Mouse (Mus musculus) left cerebral cortex, adult 8-10 months (tissue): Measurements from ENCODE around the gene Add1. TPM values are rescaled to one million over a fixed set of nuclear protein-coding genes. Genes with fewer than 3 reads are reported as not detected.

ENCODE experiments used
- DNase-seq, 2 experiments: peaks; one replicate each; pipeline ENCODE4 v3.0.0; 2022; ENCODE audit warnings: low spot score in 2 of 2
- total RNA-seq, 4 experiments: library from RNA; stranded (reverse); gene quantifications; 2 replicates each; pipeline ENCODE4 v1.2.4; 2022

Gene Add1
- total RNA-seq, 4 experiments from 2014 or later = 396 to 434 (median 416) TPM

GRCm38 (mm10) chr5:34607100-34607880, 33.8 kb downstream of the Add1 start:
- no peak for DNase-seq

DNA sequence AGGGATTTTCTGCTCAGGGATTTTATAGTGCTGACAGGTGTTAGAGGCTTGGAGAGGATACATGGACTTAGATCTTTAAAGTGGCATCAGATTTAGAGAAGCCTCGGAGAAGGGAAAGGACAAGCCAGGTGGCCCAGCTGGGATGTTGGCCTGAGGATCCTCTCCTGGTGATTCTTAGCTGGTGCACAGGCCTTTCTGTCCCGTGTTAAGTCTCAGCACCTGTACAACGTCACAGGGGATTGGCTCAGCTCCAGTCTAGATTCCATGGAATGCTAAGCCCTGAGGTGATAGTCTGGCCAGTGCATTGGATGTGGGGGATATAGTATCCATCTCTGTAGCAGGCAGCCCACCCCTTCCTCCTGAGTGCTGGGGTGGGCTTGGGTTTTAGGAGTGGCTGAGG, 34.8 kb downstream of the Add1 start:
- no peak for DNase-seq

DNA sequence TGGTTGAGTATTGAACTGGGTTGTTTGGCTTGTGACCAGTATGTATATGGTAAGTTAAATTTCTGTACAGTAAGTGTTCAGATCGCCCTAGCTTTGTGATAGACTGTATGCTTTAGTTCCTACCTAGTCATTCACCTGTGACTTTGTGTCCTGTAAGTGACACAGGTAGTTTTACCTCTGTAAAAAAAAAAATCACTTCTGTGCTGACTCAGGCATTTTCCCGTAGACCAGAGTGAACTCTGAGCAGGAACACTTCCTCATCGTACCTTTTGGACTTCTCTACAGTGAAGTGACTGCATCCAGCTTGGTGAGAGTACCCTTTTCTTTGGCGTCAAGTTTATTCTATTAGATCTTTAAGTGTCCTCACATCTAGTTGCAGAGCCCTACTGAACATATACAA, 36.5 kb downstream of the Add1 start:
- DNase-seq = no peak

GRCm38 (mm10) chr5:34632996-34633395, 59.5 kb downstream of the Add1 start:
- no peak for DNase-seq

GRCm38 (mm10) chr5:34633641-34634040, 60.2 kb downstream of the Add1 start:
- DNase-seq = no peak

GRCm38 (mm10) chr5:34634746-34635400, 61.4 kb downstream of the Add1 start:
- DNase-seq = no peak

GRCm38 (mm10) chr5:34635665-34636192, 62.3 kb downstream of the Add1 start:
- DNase-seq = peak in 1 of 2 experiments; percentile 15

DNA sequence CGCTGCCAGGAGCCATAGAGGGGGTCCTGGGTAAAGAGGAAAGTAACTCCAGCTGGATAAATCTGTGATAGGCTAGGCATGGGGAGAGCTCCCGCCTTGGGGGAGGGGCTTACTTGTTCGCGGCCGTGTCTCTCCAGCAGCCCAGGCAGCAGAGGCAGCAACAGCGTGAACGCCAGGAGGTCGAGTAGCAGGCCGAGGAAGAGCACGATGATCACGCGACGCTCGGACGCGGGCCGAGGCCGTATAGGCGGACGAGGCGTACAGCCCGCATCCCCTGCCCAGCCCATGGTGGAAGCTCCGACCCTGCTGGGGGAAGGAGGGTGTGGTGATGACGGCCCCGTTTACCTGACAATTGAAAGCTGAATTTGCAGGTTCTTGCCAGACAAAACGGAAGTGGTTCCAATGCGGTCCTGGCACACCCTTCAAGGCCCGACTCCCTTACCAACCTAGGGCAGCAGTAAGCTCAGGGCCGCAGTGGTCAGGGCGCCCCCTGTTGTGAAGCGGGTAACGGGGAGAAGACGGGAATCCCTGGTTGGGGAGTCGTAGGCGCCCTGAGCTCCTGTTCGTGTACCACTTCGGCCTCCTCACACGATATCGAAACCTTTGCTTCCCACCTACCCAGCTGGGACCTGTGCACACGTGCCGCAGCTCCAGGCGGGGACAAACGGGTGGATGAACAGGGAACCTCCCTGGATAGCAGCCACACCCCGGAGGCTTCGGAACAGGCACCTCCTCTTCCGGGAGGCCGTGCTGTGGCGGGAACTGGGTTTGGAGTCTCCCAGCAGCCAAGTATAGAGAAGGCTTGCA, 63.2 kb downstream of the Add1 start, which contains the start of gene Mfsd10:
Mfsd10 (minus strand) TSS at position 732 of the 807 bp plus-strand sequence.
- peak; percentile 56 to 83 for DNase-seq

- DNase-seq = no peak
Observed at GRCm38 (mm10) chr5:34637591-34638156, 64.2 kb downstream of the Add1 start.

- DNase-seq = no peak
Observed at GRCm38 (mm10) chr5:34641991-34642390, 68.5 kb downstream of the Add1 start.

DNA sequence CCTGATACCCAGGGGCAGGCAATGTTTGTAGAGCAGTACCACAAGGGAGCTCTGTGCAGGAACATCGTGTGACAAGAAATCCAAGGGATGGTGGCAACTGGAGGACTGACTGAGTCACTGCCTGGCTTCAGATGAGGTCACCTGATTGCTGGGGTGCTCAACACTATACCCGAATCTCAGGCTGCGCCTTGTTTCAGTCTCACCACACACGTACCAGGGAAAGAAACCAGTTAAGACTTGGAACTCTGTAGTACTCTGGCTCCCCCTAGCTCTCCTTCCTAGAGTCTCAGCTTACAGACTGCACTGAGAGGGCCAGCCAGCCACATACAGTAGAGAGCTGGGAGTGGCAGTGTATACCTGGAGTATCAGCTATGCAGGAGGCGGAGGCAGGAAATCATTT, 69.5 kb downstream of the Add1 start:
- peak; percentile 13 to 64 for DNase-seq

DNA sequence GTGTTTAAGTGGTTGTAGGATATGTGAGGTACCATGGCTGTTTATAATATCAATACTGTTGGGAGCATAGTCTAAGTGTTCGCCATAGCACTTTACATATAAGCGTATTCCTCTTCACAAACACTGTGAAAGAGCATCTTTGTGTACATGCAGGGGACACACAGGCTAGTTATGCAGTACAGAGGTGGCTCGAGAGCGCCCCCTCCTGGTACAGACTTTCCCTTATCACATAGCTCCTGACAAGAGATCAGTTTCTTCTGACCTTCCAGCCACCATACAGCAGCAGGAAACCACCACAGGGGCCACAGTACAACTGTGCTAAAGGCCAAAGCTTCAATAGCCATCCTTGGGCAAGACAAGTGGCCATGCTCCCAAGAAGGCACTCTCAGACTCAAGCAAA, 74.1 kb downstream of the Add1 start:
- peak in 1 of 2 experiments; percentile 40 for DNase-seq

DNA sequence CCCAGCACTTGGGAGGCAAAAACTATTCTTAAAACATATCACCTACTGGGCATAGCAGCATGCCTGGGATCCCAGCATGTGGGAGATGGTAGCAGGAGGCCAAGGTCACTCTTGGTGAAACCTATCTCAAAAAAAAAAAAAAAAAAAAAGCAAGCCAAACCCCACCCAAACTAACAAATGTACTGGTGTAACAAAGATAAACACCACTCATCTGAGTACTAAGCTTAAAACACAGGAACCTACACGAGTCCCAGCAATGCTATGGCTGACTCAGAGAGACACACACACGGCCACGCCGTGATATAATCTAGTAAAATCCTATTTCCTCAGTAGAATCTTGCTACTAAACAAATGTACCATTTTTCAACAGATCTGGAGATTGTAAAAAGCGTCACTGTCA, 79.5 kb downstream of the Add1 start:
- DNase-seq = no peak

DNA sequence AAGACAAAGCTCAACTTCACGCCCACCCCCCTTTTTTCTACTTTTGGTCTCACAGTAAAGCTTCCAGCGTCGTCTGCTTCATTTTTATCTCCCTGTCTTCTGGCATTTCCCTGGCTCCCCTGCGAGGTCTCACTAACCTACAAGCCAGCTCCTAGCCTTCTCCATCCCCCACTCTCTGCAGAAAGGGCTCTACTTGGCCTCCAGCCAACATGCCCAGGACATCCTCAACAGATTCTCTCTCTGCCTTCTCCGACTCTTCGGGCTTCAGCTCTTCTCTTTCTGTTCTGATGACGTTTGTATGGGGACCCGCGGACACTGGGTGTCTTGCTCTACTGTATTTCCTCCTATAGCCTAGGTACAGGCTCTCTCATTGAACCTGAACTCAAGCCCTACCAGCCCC, 81.4 kb downstream of the Add1 start:
- no peak for DNase-seq

DNA sequence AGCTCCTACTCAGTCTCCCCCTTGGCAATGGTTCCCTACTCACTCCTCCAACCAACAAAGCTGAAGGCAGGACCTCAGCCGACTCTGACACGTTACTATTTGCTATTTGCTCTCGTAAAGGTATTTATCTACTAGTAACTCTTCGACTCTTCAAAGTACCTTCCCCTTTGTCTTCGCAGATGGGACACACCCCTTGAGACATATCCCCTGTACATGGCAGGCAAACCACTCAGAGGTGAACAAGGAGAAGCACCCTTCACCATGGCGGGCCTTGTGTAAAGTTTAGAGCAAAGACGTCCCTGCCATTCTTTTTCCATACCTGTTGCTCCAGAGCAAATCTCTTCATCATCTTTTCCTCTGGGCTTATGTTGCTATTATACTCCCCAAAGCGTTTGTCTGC, 84.1 kb downstream of the Add1 start:
- no peak for DNase-seq

DNA sequence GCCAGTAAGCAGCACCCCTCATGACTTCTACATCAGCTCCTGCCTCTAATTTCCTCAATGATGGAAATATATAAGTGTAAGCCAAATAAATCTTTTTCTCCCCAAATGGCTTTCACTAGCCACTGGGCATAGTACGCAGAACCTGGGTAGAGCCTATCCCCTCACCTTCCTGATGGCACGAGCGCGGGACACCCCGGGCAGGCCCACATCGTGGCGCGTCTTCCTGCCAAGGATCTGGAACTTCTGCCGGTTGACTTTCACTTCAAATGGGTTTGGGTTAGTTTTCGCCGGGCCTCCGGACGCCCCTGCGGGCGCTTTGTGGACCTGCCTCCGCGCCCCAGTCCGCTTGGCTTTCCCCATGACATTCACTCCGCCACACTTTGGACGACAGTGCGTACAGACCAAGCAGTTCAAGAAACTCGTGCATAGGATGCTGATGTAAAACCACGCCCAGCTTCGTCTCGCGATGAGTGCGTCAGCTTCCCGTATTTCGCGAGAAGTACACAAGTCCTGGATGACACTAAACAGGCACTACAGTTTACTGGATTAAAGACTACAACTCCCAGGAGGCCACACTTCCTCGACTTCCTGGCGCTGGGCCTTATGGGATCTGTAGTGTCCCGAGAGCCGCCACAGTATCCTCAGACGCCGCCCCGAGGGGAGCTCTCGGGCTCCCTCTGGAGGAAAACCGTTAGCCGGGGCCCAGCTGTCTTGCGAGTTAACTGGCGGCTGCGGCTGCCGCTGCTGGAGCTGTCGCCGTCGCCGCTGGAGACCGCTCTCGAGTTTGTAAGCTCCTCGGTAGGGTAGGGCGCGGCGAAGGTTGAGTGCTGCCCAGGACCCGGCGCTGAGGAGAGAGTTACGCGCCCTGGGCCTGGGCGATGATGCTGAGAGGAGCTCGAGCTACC, 86.5 kb downstream of the Add1 start, which contains the start of the genes Nop14 and Grk4:
Nop14 (minus strand) TSS at position 463 of the 905 bp plus-strand sequence.
Grk4 (plus strand) TSS at position 694 of the 905 bp plus-strand sequence.
- DNase-seq = peak; percentile 95 to 100

DNA sequence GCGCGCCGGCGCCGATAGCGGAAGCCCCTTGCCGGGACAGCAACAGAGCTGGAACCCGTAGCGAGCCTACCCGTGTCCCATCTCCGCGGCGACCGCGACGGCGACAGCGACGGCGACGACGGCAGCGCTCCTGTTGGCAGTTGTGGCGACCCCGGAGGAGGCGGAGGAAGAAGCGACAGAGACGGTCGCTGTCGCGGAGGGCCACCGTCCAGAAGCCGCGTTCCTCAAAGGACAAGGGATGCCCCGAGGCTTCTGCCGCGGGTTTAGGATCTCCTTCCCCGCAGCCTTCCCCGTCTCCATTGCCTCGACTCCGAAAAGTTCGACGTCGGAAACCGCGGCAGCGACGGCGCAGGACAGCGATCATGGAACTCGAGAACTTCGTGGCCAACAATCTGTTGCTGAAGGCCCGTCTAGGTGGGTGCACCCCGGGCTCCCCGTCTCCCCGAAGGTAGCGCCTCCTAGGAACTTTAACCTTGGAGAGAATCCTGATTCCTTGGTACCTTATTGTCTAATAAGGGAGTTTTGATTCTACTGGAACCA, 87.2 kb downstream of the Add1 start:
- no peak for DNase-seq

GRCm38 (mm10) chr5:34661909-34662308, 88.4 kb downstream of the Add1 start:
- no peak for DNase-seq

DNA sequence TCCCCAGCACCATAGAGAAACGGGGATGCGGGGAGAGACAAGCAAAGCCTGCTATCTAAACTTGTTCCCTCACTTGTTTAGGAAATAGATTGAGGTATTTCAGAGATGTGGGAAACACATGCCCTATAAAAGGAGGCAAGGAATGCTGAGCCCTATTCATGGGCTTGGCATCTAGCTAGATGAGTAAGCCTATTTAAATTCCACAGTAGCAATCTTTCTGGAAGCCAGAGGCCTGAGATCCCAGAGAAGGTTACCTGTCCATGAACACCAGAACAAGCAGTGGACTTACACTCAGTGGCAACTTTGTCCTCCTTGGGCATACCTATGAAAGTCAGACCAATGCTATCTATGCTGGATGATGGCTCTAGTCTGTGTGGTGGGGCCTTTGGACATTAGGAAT, 89.8 kb downstream of the Add1 start:
- no peak for DNase-seq

GRCm38 (mm10) chr5:34669493-34669892, 96.0 kb downstream of the Add1 start:
- no peak for DNase-seq
